Comparison of ENCODE assay signal across 8 mouse cellular contexts in the genomic region with DNA sequence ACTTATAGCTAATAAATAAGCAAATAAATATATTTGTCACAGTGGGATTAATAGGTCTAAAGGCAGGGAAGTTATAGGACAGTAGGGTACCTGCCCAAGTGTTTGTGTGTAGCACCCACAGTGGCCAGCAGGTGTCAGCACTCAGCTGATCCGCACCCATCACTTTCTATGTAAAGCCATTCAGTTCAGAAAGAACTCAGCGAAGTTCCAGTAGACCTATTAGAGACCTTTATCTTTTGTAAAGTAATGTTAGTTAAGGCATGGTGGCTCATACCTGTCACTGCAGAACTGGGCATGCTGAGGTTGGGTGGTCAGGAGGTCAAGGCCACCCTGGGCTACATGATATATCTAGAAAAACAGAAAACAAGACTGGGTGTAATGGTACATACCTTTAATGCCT. TPM values are rescaled to one million over a fixed set of nuclear protein-coding genes. Genes with fewer than 3 reads are reported as not detected.
DNase-seq lines count a peak whose midpoint lies in the region; TF ChIP-seq lines count a peak whose summit lies in the region.

No protein-coding gene starts in this region.

- no peaks in the 10 kb centered on the region for H3K36me3 ChIP-seq in E14TG2a.4 (ENCODE audit: insufficient read depth, low read length)

- peaks cover 11% of the 10 kb centered on the region for H3K4me1 ChIP-seq in E14TG2a.4 (replicated peaks; ENCODE audit: low read depth, low read length)

- peak; percentile 82 for TF ChIP-seq CTCF in E14TG2a.4 (conservative IDR thresholded peaks at IDR 0.05; ENCODE audit: low read length)

- DNase-seq in ZHBTc4 (ENCODE audit: low read depth, low spot score): peak; percentile 77
- DNase-seq in embryo, embryonic 10.5 days (ENCODE audit: low spot score): peak; percentile 77
- DNase-seq in heart, postnatal 10 days: peak; percentile 68 to 84
- peak; percentile 64 to 80 for DNase-seq in kidney, postnatal 25 days
- peak; percentile 74 for DNase-seq in lung, postnatal 10 days
- DNase-seq in retina, embryonic 14.5 days (ENCODE audit: low spot score): peak; percentile 83
- peak; percentile 35 for DNase-seq in yolk sac, embryonic 10.5 days (ENCODE audit: low spot score)

- H3K4me3 ChIP-seq in E14TG2a.4 (replicated peaks; ENCODE audit: low read length): no peak overlapping the region

- intact Hi-C loops in heart, postnatal 10 days (cut with DNase I): loop anchor here (1.0 to 5.0 kb wide), 3 partner anchors 42 to 314 kb away; no protein-coding TSS in a partner anchor

- H3K9me3 ChIP-seq in E14TG2a.4 (ENCODE audit: low read length): no peaks in the 10 kb centered on the region

- peaks cover 14% of the 10 kb centered on the region; the same call in 1 of the 2 replicates for H3K27me3 ChIP-seq in E14TG2a.4 (ENCODE audit: insufficient read depth, low read length)

RNA-seq across cellular contexts. Expression of gene Pga5, which starts 12.4 kb away (rescaled TPM):
- not detected for total RNA-seq in heart, postnatal 10 days (2021)

RNA-seq across cellular contexts. Expression of gene Vps37c, which starts 23.0 kb away (rescaled TPM):
- total RNA-seq in heart, postnatal 10 days (2021): 10 to 100 TPM; 23.3 to 27.1 TPM

RNA-seq across cellular contexts. Expression of gene Vwce, which starts 31.5 kb away (rescaled TPM):
- under 1 TPM; 0.26 to 0.27 TPM for total RNA-seq in heart, postnatal 10 days (2021)
